Mouse (Mus musculus): Measurements from ENCODE around the gene Olfr531. TPM values are rescaled to one million over a fixed set of nuclear protein-coding genes. Genes with fewer than 3 reads are reported as not detected.

The Olfr531 gene
- not detected in 2 replicates for polyA plus RNA-seq (2015; fragmentation: Nextera tagmentation; extraction: Ambion mirVana)

GRCm38 (mm10) chr7:140402818-140403217 lies at the start of gene Olfr531:
Olfr531 (minus strand) TSS chr7:140402918.
- no peak within 1 kb of the TSS for H3K4me3 ChIP-seq
- 95% methylated on average over 1 of the region's 1 CpGs for WGBS
- H3K9me3 ChIP-seq, result no peaks in the 10 kb centered on the region
- H3K4me2 ChIP-seq, result no peak within 1 kb of the TSS
- no peaks in the 10 kb centered on the region for H3K4me1 ChIP-seq
- H3K36me3 ChIP-seq (replicated peaks), result no peaks in the 10 kb centered on the region
- H3K27ac ChIP-seq, result no peak within 1 kb of the TSS
- ATAC-seq (replicated peaks), result no peak
- no peaks in the 10 kb centered on the region for H3K27me3 ChIP-seq (replicated peaks)
- H3K9ac ChIP-seq, result no peak within 1 kb of the TSS

GRCm38 (mm10) chr7:140443141-140443540 lies 40.4 kb upstream of the Olfr531 start:
- 87% methylated on average over 1 of the region's 1 CpGs for WGBS
- H3K27me3 ChIP-seq (replicated peaks), result no peaks in the 10 kb centered on the region
- no peak overlapping the region for H3K4me3 ChIP-seq
- ATAC-seq (replicated peaks), result no peak
- H3K27ac ChIP-seq, result no peak overlapping the region
- no peaks in the 10 kb centered on the region for H3K9me3 ChIP-seq
- H3K4me2 ChIP-seq, result no peak overlapping the region
- H3K36me3 ChIP-seq (replicated peaks), result no peaks in the 10 kb centered on the region
- no peaks in the 10 kb centered on the region for H3K4me1 ChIP-seq
- no peak overlapping the region for H3K9ac ChIP-seq

GRCm38 (mm10) chr7:140421539-140421938 lies 18.8 kb upstream of the Olfr531 start, which contains the start of gene Olfr532:
Olfr532 (minus strand) TSS chr7:140421639.
- Histone ChIP-seq H3K27ac (no peak within 1 kb of the TSS), H3K4me2 (no peak within 1 kb of the TSS), H3K4me1 (no peaks in the 10 kb centered on the region), H3K27me3 (replicated peaks) (no peaks in the 10 kb centered on the region), H3K9me3 (no peaks in the 10 kb centered on the region), H3K9ac (no peak within 1 kb of the TSS), H3K36me3 (replicated peaks) (no peaks in the 10 kb centered on the region), H3K4me3 (no peak within 1 kb of the TSS)
- 88% methylated on average over 1 of the region's 1 CpGs for WGBS
- ATAC-seq (replicated peaks), result no peak

GRCm38 (mm10) chr7:140376911-140377310 lies 25.8 kb downstream of the Olfr531 start:
- H3K36me3 ChIP-seq (replicated peaks), result no peaks in the 10 kb centered on the region
- no peaks in the 10 kb centered on the region for H3K9me3 ChIP-seq
- H3K4me2 ChIP-seq, result no peak overlapping the region
- no peaks in the 10 kb centered on the region for H3K4me1 ChIP-seq
- ATAC-seq (replicated peaks), result no peak
- H3K9ac ChIP-seq, result no peak overlapping the region
- H3K27me3 ChIP-seq (replicated peaks), result no peaks in the 10 kb centered on the region
- no peak overlapping the region for H3K4me3 ChIP-seq
- H3K27ac ChIP-seq, result no peak overlapping the region
- WGBS, result 93% methylated on average over 2 of the region's 2 CpGs

- WGBS, result 67% methylated on average over 1 of the region's 1 CpGs
- Histone ChIP-seq H3K4me3 (no peak within 1 kb of the TSS), H3K27ac (no peak within 1 kb of the TSS), H3K9ac (no peak within 1 kb of the TSS), H3K4me2 (no peak within 1 kb of the TSS), H3K9me3 (no peaks in the 10 kb centered on the region), H3K4me1 (no peaks in the 10 kb centered on the region), H3K27me3 (replicated peaks) (no peaks in the 10 kb centered on the region), H3K36me3 (replicated peaks) (no peaks in the 10 kb centered on the region)
- no peak for ATAC-seq (replicated peaks)
Measured at GRCm38 (mm10) chr7:140376231-140376630, 26.5 kb downstream of the Olfr531 start, which contains the start of gene Olfr530. Olfr530 (minus strand) TSS chr7:140376331.

- WGBS, result 76% methylated on average over 4 of the region's 4 CpGs
Measured at GRCm38 (mm10) chr7:140374300-140374699, 28.4 kb downstream of the Olfr531 start.

GRCm38 (mm10) chr7:140361571-140361970 lies 41.1 kb downstream of the Olfr531 start, which contains the start of gene Olfr60:
Olfr60 (minus strand) TSS chr7:140361671.
- 77% methylated on average over 3 of the region's 3 CpGs for WGBS
- ATAC-seq (replicated peaks), result no peak

More at GRCm38 (mm10) chr7:140374300-140374699, 28.4 kb downstream of the Olfr531 start:
- Histone ChIP-seq H3K27me3 (replicated peaks) (no peaks in the 10 kb centered on the region), H3K4me2 (no peak overlapping the region), H3K4me3 (no peak overlapping the region), H3K27ac (no peak overlapping the region), H3K9ac (no peak overlapping the region), H3K4me1 (no peaks in the 10 kb centered on the region), H3K9me3 (no peaks in the 10 kb centered on the region), H3K36me3 (replicated peaks) (no peaks in the 10 kb centered on the region)
- ATAC-seq (replicated peaks), result no peak

More at GRCm38 (mm10) chr7:140361571-140361970, 41.1 kb downstream of the Olfr531 start, which contains the start of gene Olfr60:
- Histone ChIP-seq H3K9ac (no peak within 1 kb of the TSS), H3K4me3 (no peak within 1 kb of the TSS), H3K9me3 (no peaks in the 10 kb centered on the region), H3K27me3 (replicated peaks) (no peaks in the 10 kb centered on the region), H3K36me3 (replicated peaks) (no peaks in the 10 kb centered on the region), H3K27ac (no peak within 1 kb of the TSS), H3K4me1 (no peaks in the 10 kb centered on the region), H3K4me2 (no peak within 1 kb of the TSS)

Other genes starting within 250 kb of the Olfr531 start
- gene Sprn, start 248.0 kb downstream of the Olfr531 start, polyA plus RNA-seq (2015; fragmentation: Nextera tagmentation; extraction: Ambion mirVana), result 23.7 and 25.5 TPM in 2 replicates
- not detected in 2 replicates for gene Olfr522, start 238.2 kb downstream of the Olfr531 start, polyA plus RNA-seq (2015; fragmentation: Nextera tagmentation; extraction: Ambion mirVana)
- gene Olfr523, start 229.7 kb downstream of the Olfr531 start, polyA plus RNA-seq (2015; fragmentation: Nextera tagmentation; extraction: Ambion mirVana), result not detected in 2 replicates
- gene Olfr524, start 197.0 kb downstream of the Olfr531 start, polyA plus RNA-seq (2015; fragmentation: Nextera tagmentation; extraction: Ambion mirVana), result not detected in 2 replicates
- not detected in 2 replicates for gene Cd163l1, start 184.7 kb downstream of the Olfr531 start, polyA plus RNA-seq (2015; fragmentation: Nextera tagmentation; extraction: Ambion mirVana)
- gene 5830411N06Rik, start 155.6 kb downstream of the Olfr531 start, polyA plus RNA-seq (2015; fragmentation: Nextera tagmentation; extraction: Ambion mirVana), result not detected in 2 replicates
- not detected in 2 replicates for gene Olfr525, start 82.1 kb downstream of the Olfr531 start, polyA plus RNA-seq (2015; fragmentation: Nextera tagmentation; extraction: Ambion mirVana)
- not detected in 2 replicates for gene Olfr527, start 68.9 kb downstream of the Olfr531 start, polyA plus RNA-seq (2015; fragmentation: Nextera tagmentation; extraction: Ambion mirVana)
- gene Olfr60, start 41.2 kb downstream of the Olfr531 start, polyA plus RNA-seq (2015; fragmentation: Nextera tagmentation; extraction: Ambion mirVana), result not detected in 2 replicates
- not detected in 2 replicates for gene Olfr530, start 26.6 kb downstream of the Olfr531 start, polyA plus RNA-seq (2015; fragmentation: Nextera tagmentation; extraction: Ambion mirVana)
- gene Olfr532, start 18.7 kb upstream of the Olfr531 start, polyA plus RNA-seq (2015; fragmentation: Nextera tagmentation; extraction: Ambion mirVana), result not detected in 2 replicates
- not detected in 2 replicates for gene Olfr533, start 60.5 kb upstream of the Olfr531 start, polyA plus RNA-seq (2015; fragmentation: Nextera tagmentation; extraction: Ambion mirVana)
- gene Olfr535, start 81.3 kb upstream of the Olfr531 start, polyA plus RNA-seq (2015; fragmentation: Nextera tagmentation; extraction: Ambion mirVana), result not detected in 2 replicates
- gene Olfr536, start 104.5 kb upstream of the Olfr531 start, polyA plus RNA-seq (2015; fragmentation: Nextera tagmentation; extraction: Ambion mirVana), result not detected in 2 replicates
- gene Olfr538, start 165.0 kb upstream of the Olfr531 start, polyA plus RNA-seq (2015; fragmentation: Nextera tagmentation; extraction: Ambion mirVana), result not detected in 2 replicates
- 0.03 and 0.04 TPM in 2 replicates for gene Olfr46, start 198.4 kb upstream of the Olfr531 start, polyA plus RNA-seq (2015; fragmentation: Nextera tagmentation; extraction: Ambion mirVana)
- gene Olfr61, start 226.1 kb upstream of the Olfr531 start, polyA plus RNA-seq (2015; fragmentation: Nextera tagmentation; extraction: Ambion mirVana), result not detected in 2 replicates
- gene Olfr53, start 243.5 kb upstream of the Olfr531 start, polyA plus RNA-seq (2015; fragmentation: Nextera tagmentation; extraction: Ambion mirVana), result not detected in 2 replicates

Data from midbrain, embryonic 15.5 days (tissue).